Mouse (Mus musculus) right cerebral cortex, postnatal 36 days (tissue): ENCODE measurements at regions not wholly inside any gene's neighbourhood (a gene's known extent, or its start where the extent isn't known, plus 50 kb on each side); places are given as distances from the start of the nearest gene placed in this dataset.

Experiments used
- DNase-seq, 2 experiments: peaks; one replicate each; pipeline ENCODE4 v3.0.0; 2022; ENCODE audit warnings: low spot score in 2 of 2, mixed read lengths in 1 of 2

GRCm38 (mm10) chr16:93078909-93079308 is 253.0 kb upstream of the Runx1 start:
- no peak for DNase-seq

GRCm38 (mm10) chr16:93075488-93075887 is 249.5 kb upstream of the Runx1 start:
- DNase-seq, result no peak

- DNase-seq, result no peak
These were observed 246.2 kb upstream of the Runx1 start for GRCm38 (mm10) chr16:93072156-93072555.

GRCm38 (mm10) chr16:93071726-93072125 is 245.8 kb upstream of the Runx1 start:
- no peak for DNase-seq

- no peak for DNase-seq
These were observed 240.9 kb upstream of the Runx1 start for GRCm38 (mm10) chr16:93066821-93067220.

GRCm38 (mm10) chr16:93061475-93062179 is 235.7 kb upstream of the Runx1 start:
- no peak for DNase-seq

GRCm38 (mm10) chr16:93056295-93056694 is 230.3 kb upstream of the Runx1 start:
- no peak for DNase-seq

- DNase-seq, result no peak
These were observed 229.6 kb upstream of the Runx1 start for GRCm38 (mm10) chr16:93055545-93055944.

- no peak for DNase-seq
These were observed 225.3 kb upstream of the Runx1 start for GRCm38 (mm10) chr16:93051233-93051632.

- DNase-seq, result no peak
These were observed 222.5 kb upstream of the Runx1 start for GRCm38 (mm10) chr16:93048418-93048932.

GRCm38 (mm10) chr16:93047594-93047993 is 221.6 kb upstream of the Runx1 start:
- no peak for DNase-seq

- no peak for DNase-seq
These were observed 220.3 kb upstream of the Runx1 start for GRCm38 (mm10) chr16:93046221-93046620.

GRCm38 (mm10) chr16:93043355-93043754 is 217.4 kb upstream of the Runx1 start:
- no peak for DNase-seq

GRCm38 (mm10) chr16:93042941-93043340 is 217.0 kb upstream of the Runx1 start:
- no peak for DNase-seq

GRCm38 (mm10) chr16:93042491-93042890 is 216.5 kb upstream of the Runx1 start:
- no peak for DNase-seq

- no peak for DNase-seq
These were observed 215.9 kb upstream of the Runx1 start for GRCm38 (mm10) chr16:93041887-93042286.

GRCm38 (mm10) chr16:93041399-93041798 is 215.4 kb upstream of the Runx1 start:
- no peak for DNase-seq

- DNase-seq, result no peak
These were observed 209.7 kb upstream of the Runx1 start for GRCm38 (mm10) chr16:93035626-93036025.

GRCm38 (mm10) chr16:93033943-93034342 is 208.0 kb upstream of the Runx1 start:
- DNase-seq, result no peak

GRCm38 (mm10) chr16:93031624-93032023 is 205.7 kb upstream of the Runx1 start:
- DNase-seq, result no peak

- DNase-seq, result no peak
These were observed 202.7 kb upstream of the Runx1 start for GRCm38 (mm10) chr16:93028640-93029039.

- DNase-seq, result no peak
These were observed 202.1 kb upstream of the Runx1 start for GRCm38 (mm10) chr16:93028016-93028415.

- DNase-seq, result no peak
These were observed 200.2 kb upstream of the Runx1 start for GRCm38 (mm10) chr16:93026094-93026648.
